Mouse (Mus musculus) CD4-positive, CD25-positive, alpha-beta regulatory T cell (primary cell): ENCODE measurements around the gene Olfr1299. TPM values are rescaled to one million over a fixed set of nuclear protein-coding genes. Genes with fewer than 3 reads are reported as not detected.

Source experiments
- polyA plus RNA-seq: library from polyadenylated mRNA; unstranded; fragments of 100-300 nt; shearing (Covaris generic); gene quantifications from one replicate; pipeline ENCODE4 v1.2.1, GENCODE M21; 2017

Gene Olfr1299
- not detected for polyA plus RNA-seq

GRCm38 (mm10) chr2:111661119-111661518, at the start of gene Olfr1299:
Gene Olfr1299 (plus strand): TSS chr2:111661419.

GRCm38 (mm10) chr2:111626397-111626796, 34.8 kb upstream of the Olfr1299 start, which contains the start of gene Olfr1297:
Gene Olfr1297 (minus strand): TSS chr2:111626497.

GRCm38 (mm10) chr2:111649101-111649500, 12.1 kb upstream of the Olfr1299 start, which contains the start of gene Olfr1298:
Gene Olfr1298 (minus strand): TSS chr2:111649201.

Other genes starting within 250 kb of the Olfr1299 start
- gene Olfr1286, start 238.3 kb upstream of the Olfr1299 start, polyA plus RNA-seq: not detected
- not detected for gene Olfr1287, start 212.3 kb upstream of the Olfr1299 start, polyA plus RNA-seq
- gene Olfr1288, start 187.3 kb upstream of the Olfr1299 start, polyA plus RNA-seq: not detected
- not detected for gene Olfr1289, start 180.6 kb upstream of the Olfr1299 start, polyA plus RNA-seq
- not detected for gene Olfr1290, start 167.6 kb upstream of the Olfr1299 start, polyA plus RNA-seq
- gene Olfr1291-ps1, start 164.2 kb upstream of the Olfr1299 start, polyA plus RNA-seq: 0.11 TPM
- gene Olfr1293-ps, start 136.2 kb upstream of the Olfr1299 start, polyA plus RNA-seq: 0.11 TPM
- gene Olfr1294, start 121.1 kb upstream of the Olfr1299 start, polyA plus RNA-seq: not detected
- not detected for gene Olfr1295, start 91.7 kb upstream of the Olfr1299 start, polyA plus RNA-seq
- gene Olfr1297, start 34.9 kb upstream of the Olfr1299 start, polyA plus RNA-seq: not detected
- gene Olfr1298, start 12.2 kb upstream of the Olfr1299 start, polyA plus RNA-seq: not detected
- not detected for gene Olfr1301, start 89.6 kb downstream of the Olfr1299 start, polyA plus RNA-seq
- gene Olfr1302, start 116.0 kb downstream of the Olfr1299 start, polyA plus RNA-seq: not detected
- gene Olfr1303, start 158.9 kb downstream of the Olfr1299 start, polyA plus RNA-seq: not detected
- not detected for gene Olfr1305, start 215.7 kb downstream of the Olfr1299 start, polyA plus RNA-seq